Mouse (Mus musculus) lung, adult 2 months (tissue): Measurements from ENCODE around the gene Lamc3. TPM values are rescaled to one million over a fixed set of nuclear protein-coding genes. Genes with fewer than 3 reads are reported as not detected.
A peak's percentile ranks its signal among the peaks of the same experiment; 100 is the strongest.

ENCODE experiments used
- DNase-seq: peaks from one replicate; pipeline ENCODE4 v3.0.0; 2022
- H3K4me1 ChIP-seq: fragments of 200-500 bp; 2 replicates; pipeline ENCODE4 v1.6.1; 2011; ENCODE audit warnings: low read length; ENCODE audit not compliant: control insufficient read depth, insufficient read depth
- H3K4me3 ChIP-seq: fragments of 200-500 bp; replicated peaks from 2 replicates; pipeline ENCODE3; 2011; ENCODE audit warnings: low read depth, mild to moderate bottlenecking, control low read depth, low read length; ENCODE audit errors: extremely low read depth
- CTCF ChIP-seq: fragments of 200-500 bp; IDR thresholded peaks from 2 replicates; pipeline ENCODE4 v1.5.1; 2011; ENCODE audit warnings: mild to moderate bottlenecking, low read length, control low read depth; ENCODE audit not compliant: insufficient read depth
- POLR2A ChIP-seq: fragments of 200-500 bp; IDR thresholded peaks from 2 replicates; pipeline ENCODE4 v1.6.1; 2011; ENCODE audit warnings: low read depth, mild to moderate bottlenecking, control low read depth, low read length, borderline replicate concordance; ENCODE audit errors: extremely low read depth
- WGBS: fragments of 180-500 bp; shearing (Covaris S2); methylation state at CpG from one replicate; pipeline ENCODE4 v1.1.7; 2018; 5-methylcytosine and 5-hydroxymethylcytosine counted together
- polyA plus RNA-seq: library from polyadenylated mRNA; depleted of rRNA; stranded (reverse); fragments of >200 nt; gene quantifications from 2 replicates; pipeline ENCODE4 v1.2.3, GENCODE M21; 2012; rRNA removed

Gene Lamc3
- polyA plus RNA-seq, 1 experiment: 25.1 TPM

- no peak for DNase-seq
- no peak overlapping the region for H3K4me3 ChIP-seq
- H3K4me1 ChIP-seq: no peaks in the 10 kb centered on the region; the same call in 1 of the 2 replicates
- TF ChIP-seq POLR2A (no peak), CTCF (no peak)
- WGBS: 97% methylated on average over 1 of the region's 1 CpGs
These were observed 100.7 kb downstream of the Lamc3 start for GRCm38 (mm10) chr2:31987774-31988173.

- TF ChIP-seq POLR2A (no peak), CTCF (no peak)
- H3K4me3 ChIP-seq: no peak overlapping the region
- peak; percentile 41 for DNase-seq
- H3K4me1 ChIP-seq: no peaks in the 10 kb centered on the region; the same call in 1 of the 2 replicates
- WGBS: 69% methylated on average over 4 of the region's 4 CpGs
These were observed 103.9 kb downstream of the Lamc3 start for GRCm38 (mm10) chr2:31990961-31991360.

- H3K4me3 ChIP-seq: no peak overlapping the region
- WGBS: 76% methylated on average over 9 of the region's 9 CpGs
- no peaks in the 10 kb centered on the region; the same call in 1 of the 2 replicates for H3K4me1 ChIP-seq
- TF ChIP-seq POLR2A (no peak), CTCF (no peak)
- DNase-seq: peak; percentile 35
These were observed 107.8 kb downstream of the Lamc3 start for GRCm38 (mm10) chr2:31994896-31995295.

- WGBS: 95% methylated on average over 13 of the region's 13 CpGs
- Histone ChIP-seq H3K4me1 (no peaks in the 10 kb centered on the region; the same call in 1 of the 2 replicates), H3K4me3 (no peak overlapping the region)
- TF ChIP-seq POLR2A (no peak), CTCF (no peak)
- no peak for DNase-seq
These were observed 109.0 kb downstream of the Lamc3 start for GRCm38 (mm10) chr2:31996060-31996459.

Other genes starting within 250 kb of the Lamc3 start
- gene Prdm12, start 247.3 kb upstream of the Lamc3 start, polyA plus RNA-seq: not detected in 2 replicates
- gene Exosc2, start 216.6 kb upstream of the Lamc3 start, polyA plus RNA-seq: 7.7 and 8.8 TPM in 2 replicates
- 55.0 and 61.7 TPM in 2 replicates for gene Abl1, start 198.9 kb upstream of the Lamc3 start, polyA plus RNA-seq
- gene Qrfp, start 76.7 kb upstream of the Lamc3 start, polyA plus RNA-seq: 0.12 and 0.13 TPM in 2 replicates
- gene Fibcd1, start 41.3 kb upstream of the Lamc3 start, polyA plus RNA-seq: 0.02 and 0.06 TPM in 2 replicates
- gene Aif1l, start 62.8 kb downstream of the Lamc3 start, polyA plus RNA-seq: 3.5 and 9.0 TPM in 2 replicates
- gene Nup214, start 87.1 kb downstream of the Lamc3 start, polyA plus RNA-seq: 31.6 and 35.1 TPM in 2 replicates
- gene Fam78a, start 197.6 kb downstream of the Lamc3 start, polyA plus RNA-seq: 6.0 and 7.5 TPM in 2 replicates
- 8.0 and 9.5 TPM in 2 replicates for gene Plpp7, start 208.2 kb downstream of the Lamc3 start, polyA plus RNA-seq